Mouse (Mus musculus): ENCODE results near the gene Mfsd6l. TPM values are rescaled to one million over a fixed set of nuclear protein-coding genes. Genes with fewer than 3 reads are reported as not detected.

The Mfsd6l gene
- total and polyA plus RNA-seq, 3 experiments, result 0.04 TPM; not detected in 2

DNA sequence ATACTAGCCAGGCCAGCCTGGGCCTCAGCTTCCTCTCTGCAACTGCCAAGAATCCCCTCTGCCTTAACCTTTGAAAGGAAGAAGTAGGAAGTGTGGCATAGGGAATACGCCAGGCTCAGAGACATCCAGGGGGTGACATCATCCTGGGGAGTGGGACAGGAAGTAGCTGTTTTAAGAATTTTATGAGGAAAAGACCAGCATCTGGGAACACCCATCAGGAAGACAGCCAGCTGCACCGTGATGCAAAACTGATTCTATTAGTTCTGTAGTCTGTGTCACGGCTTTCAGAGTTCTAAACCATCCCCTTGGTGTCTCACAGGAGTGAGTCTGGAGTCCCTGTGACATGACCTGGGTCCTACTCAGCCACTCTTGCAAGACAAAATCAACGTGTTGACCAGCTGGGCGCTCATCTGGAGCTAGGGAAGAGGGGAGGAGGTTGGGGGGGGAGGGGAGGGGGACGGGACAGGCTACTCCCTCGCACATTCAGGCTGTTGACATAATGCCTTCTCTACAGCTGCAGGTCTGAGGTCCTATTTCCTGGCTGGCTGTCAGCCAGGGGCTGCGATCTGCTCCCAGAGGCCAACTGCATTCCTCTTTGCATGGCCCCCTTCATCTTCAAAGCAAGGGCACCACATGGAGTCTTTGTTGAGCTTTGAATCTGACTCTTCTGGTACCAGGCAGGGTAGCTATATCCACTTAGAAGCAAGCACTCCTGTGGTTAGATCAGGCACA is 46.4 kb downstream of the Mfsd6l start:
- H3K9me3 ChIP-seq (replicated peaks; ENCODE audit: insufficient read depth, low read length), result no peaks in the 10 kb centered on the region
- peaks cover 0 to 4% of the 10 kb centered on the region in 2 experiments; a peak in 1 of 4 replicates for H3K4me1 ChIP-seq (ENCODE audit: control insufficient read depth in 1 of 2, insufficient read depth in 2 of 2, low read length in 2 of 2)
- H3K4me3 ChIP-seq (ENCODE audit: control insufficient read depth in 1 of 2, insufficient read depth in 1 of 2, low read depth in 2 of 2, low read length in 2 of 2), result no peak overlapping the region
- no peak overlapping the region for H3K9ac ChIP-seq (ENCODE audit: control insufficient read depth, low read depth, low read length, poor library complexity, severe bottlenecking)
- TF ChIP-seq RAD21 (IDR thresholded peaks at IDR 0.05; ENCODE audit: low read depth, low read length), result no peak
- no peak for TF ChIP-seq JUND (IDR thresholded peaks at IDR 0.05; ENCODE audit: low read depth, low read length)
- TF ChIP-seq ZNF384 (IDR thresholded peaks at IDR 0.05; ENCODE audit: low read depth, low read length), result no peak
- TF ChIP-seq MYC (IDR thresholded peaks at IDR 0.05; ENCODE audit: low read depth, low read length), result no peak
- no peak for TF ChIP-seq CHD2 (IDR thresholded peaks at IDR 0.05; ENCODE audit: low read length)
- TF ChIP-seq USF2 (IDR thresholded peaks at IDR 0.05; ENCODE audit: borderline replicate concordance in 1 of 2, insufficient read depth in 1 of 2, low read depth in 1 of 2, low read length in 2 of 2), result no peak
- no peak for TF ChIP-seq NELFE (IDR thresholded peaks at IDR 0.05; ENCODE audit: low read depth, low read length)
- no peak for TF ChIP-seq CHD1 (IDR thresholded peaks at IDR 0.05; ENCODE audit: low read depth, low read length)
- no peak for TF ChIP-seq USF1 (IDR thresholded peaks at IDR 0.05; ENCODE audit: low read depth, low read length)
- TF ChIP-seq TAL1 (IDR thresholded peaks at IDR 0.05; ENCODE audit: low read length), result no peak
- TF ChIP-seq HCFC1 (IDR thresholded peaks at IDR 0.05; ENCODE audit: low read depth, low read length), result no peak
- no peak for TF ChIP-seq MEF2A (IDR thresholded peaks at IDR 0.05; ENCODE audit: extremely low read depth, insufficient replicate concordance, low read depth, low read length, poor library complexity, severe bottlenecking)
- no peak for TF ChIP-seq SMC3 (IDR thresholded peaks at IDR 0.05; ENCODE audit: low read depth, low read length)
- TF ChIP-seq KAT2A (conservative IDR thresholded peaks at IDR 0.05; ENCODE audit: low read depth, low read length), result no peak
- TF ChIP-seq MAX (IDR thresholded peaks at IDR 0.05; ENCODE audit: low read length), result no peak
- TF ChIP-seq SIN3A (IDR thresholded peaks at IDR 0.05; ENCODE audit: low read length), result no peak
- H3K27me3 ChIP-seq (ENCODE audit: control insufficient read depth in 1 of 2, insufficient read depth in 2 of 2, low read length in 2 of 2), result peaks cover 0 to 2% of the 10 kb centered on the region in 2 experiments; a peak in 2 of 4 replicates
- no peaks in the 10 kb centered on the region for H3K79me2 ChIP-seq (ENCODE audit: control insufficient read depth, insufficient read depth, low read length, poor library complexity)
- DNase-seq (ENCODE audit: low read depth, low spot score), result no peak
- H3K27ac ChIP-seq (ENCODE audit: control insufficient read depth, low read depth, low read length), result no peak overlapping the region
- no peaks in the 10 kb centered on the region for H3K36me3 ChIP-seq (ENCODE audit: control insufficient read depth in 1 of 2, insufficient read depth in 2 of 2, low read length in 2 of 2)

DNA sequence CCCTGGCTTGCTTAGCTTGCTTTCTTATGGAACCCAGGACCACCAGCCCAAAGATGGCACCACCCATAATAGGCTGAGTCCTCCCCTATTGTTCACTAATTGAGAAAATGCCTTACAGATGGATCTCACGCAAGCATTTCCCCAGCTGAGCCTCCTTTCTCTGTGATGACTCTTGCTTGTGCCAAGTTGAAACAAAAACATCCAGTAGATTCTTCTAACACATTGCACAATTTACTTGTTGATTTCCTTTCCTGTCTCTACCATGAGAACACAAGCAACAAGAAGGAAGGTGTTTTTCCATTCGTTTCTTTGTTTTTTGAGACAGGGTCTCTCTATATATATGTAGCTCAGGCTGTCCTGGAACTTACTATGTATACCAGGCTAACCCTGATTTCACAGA is 51.1 kb downstream of the Mfsd6l start:
- H3K9me3 ChIP-seq (replicated peaks; ENCODE audit: insufficient read depth, low read length), result no peaks in the 10 kb centered on the region
- no peak for DNase-seq (ENCODE audit: low read depth, low spot score)

More for the DNA sequence above, 51.1 kb downstream of the Mfsd6l start:
- Histone ChIP-seq H3K27ac (ENCODE audit: control insufficient read depth, low read depth, low read length) (no peak overlapping the region), H3K36me3 (ENCODE audit: control insufficient read depth in 1 of 2, insufficient read depth in 2 of 2, low read length in 2 of 2) (no peaks in the 10 kb centered on the region), H3K27me3 (ENCODE audit: control insufficient read depth in 1 of 2, insufficient read depth in 2 of 2, low read length in 2 of 2) (no peaks in the 10 kb centered on the region; a peak in 1 of 4 replicates), H3K79me2 (ENCODE audit: control insufficient read depth, insufficient read depth, low read length, poor library complexity) (no peaks in the 10 kb centered on the region), H3K4me3 (ENCODE audit: control insufficient read depth in 1 of 2, insufficient read depth in 1 of 2, low read depth in 2 of 2, low read length in 2 of 2) (no peak overlapping the region), H3K4me1 (ENCODE audit: control insufficient read depth in 1 of 2, insufficient read depth in 2 of 2, low read length in 2 of 2) (no peaks in the 10 kb centered on the region), H3K9ac (ENCODE audit: control insufficient read depth, low read depth, low read length, poor library complexity, severe bottlenecking) (no peak overlapping the region)
- TF ChIP-seq ZMIZ1 (IDR thresholded peaks at IDR 0.05; ENCODE audit: low read depth, low read length), result no peak
- no peak for TF ChIP-seq EP300 (IDR thresholded peaks at IDR 0.05; ENCODE audit: low read depth in 1 of 2, low read length in 2 of 2)
- no peak for TF ChIP-seq MYB (IDR thresholded peaks at IDR 0.05; ENCODE audit: low read depth, low read length)
- TF ChIP-seq RAD21 (IDR thresholded peaks at IDR 0.05; ENCODE audit: low read depth, low read length), result no peak
- TF ChIP-seq TCF12 (IDR thresholded peaks at IDR 0.05; ENCODE audit: low read depth, low read length), result no peak
- TF ChIP-seq NRF1 (IDR thresholded peaks at IDR 0.05; ENCODE audit: insufficient read depth, low read depth, low read length, poor library complexity, severe bottlenecking), result no peak
- TF ChIP-seq CHD1 (IDR thresholded peaks at IDR 0.05; ENCODE audit: low read depth, low read length), result no peak

Data from MEL (cell line).